Mouse (Mus musculus): ENCODE results near the gene Nap1l1.

DNA sequence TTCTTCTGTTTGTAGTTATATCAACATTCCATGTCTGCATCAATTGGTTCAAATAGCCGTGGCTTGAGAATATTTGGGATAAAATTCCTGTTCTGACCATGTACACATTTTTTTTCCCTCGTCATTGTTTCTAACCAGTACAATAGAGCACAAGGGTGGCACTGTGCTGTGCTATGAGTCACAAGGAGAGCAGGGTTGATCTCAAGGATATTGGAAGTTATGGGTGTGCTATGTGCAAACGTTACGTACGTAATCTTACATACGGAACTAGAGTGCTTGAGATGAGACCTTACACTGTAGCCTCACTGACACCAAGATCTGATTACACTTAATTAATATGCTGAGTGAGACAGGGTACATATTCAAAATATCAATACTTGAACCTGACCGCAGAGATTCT, 54.6 kb downstream of the Nap1l1 start:
- TF ChIP-seq CTCF (IDR thresholded peaks at IDR 0.05; ENCODE audit: insufficient read depth, low read depth, low read length) = no peak
- TF ChIP-seq POLR2A (IDR thresholded peaks at IDR 0.05; ENCODE audit: insufficient read depth, low read depth, low read length) = no peak

Data from olfactory bulb, adult 2 months (tissue).